Mouse (Mus musculus): ENCODE data around the gene Thnsl2. TPM values are rescaled to one million over a fixed set of nuclear protein-coding genes. Genes with fewer than 3 reads are reported as not detected.
A peak's percentile ranks its signal among the peaks of the same experiment; 100 is the strongest.

Thnsl2 gene
- polyA plus RNA-seq (2015; fragmentation: Nextera tagmentation; extraction: Ambion mirVana): 12.6 and 14.9 TPM in 2 replicates

DNA sequence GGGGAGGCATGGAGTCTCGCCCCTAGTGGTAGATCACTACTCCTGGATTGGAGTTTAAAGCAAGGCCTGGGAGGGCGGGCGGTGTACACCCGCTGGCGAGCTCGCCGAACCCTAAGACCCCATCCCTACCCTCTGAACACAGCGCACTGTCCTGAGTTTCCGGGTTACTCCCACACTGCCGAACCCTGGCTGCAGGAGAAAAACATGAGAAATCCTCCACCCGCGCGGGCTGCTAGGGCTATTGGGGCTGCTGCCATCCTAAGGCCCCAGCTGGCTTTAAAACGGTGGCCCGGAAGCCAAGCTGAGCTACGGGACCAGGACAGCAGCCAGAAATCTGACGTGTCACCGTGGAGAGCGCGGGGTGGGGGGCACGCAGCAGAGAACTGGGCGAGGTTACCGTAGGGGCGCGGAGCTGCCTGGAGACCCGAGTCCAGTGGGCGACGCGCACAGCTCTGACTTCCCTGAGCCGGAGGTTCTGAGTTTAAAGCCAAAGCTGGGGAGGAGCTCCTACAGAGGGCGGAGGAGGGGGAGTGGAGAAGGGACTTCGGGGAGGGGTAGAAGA, at the start of gene Thnsl2:
Thnsl2 (minus strand) TSS at position 546 of the 562 bp plus-strand sequence.
- no peaks in the 10 kb centered on the region for H3K36me3 ChIP-seq
- peak within 1 kb of the TSS; percentile 60 for H3K27ac ChIP-seq
- H3K4me2 ChIP-seq: peak within 1 kb of the TSS; percentile 89
- peak within 1 kb of the TSS; percentile 33; the same call in 1 of the 2 replicates for H3K9ac ChIP-seq
- H3K9me3 ChIP-seq: no peaks in the 10 kb centered on the region
- H3K4me3 ChIP-seq (replicated peaks): peak within 1 kb of the TSS; percentile 53
- no peaks in the 10 kb centered on the region for H3K27me3 ChIP-seq (replicated peaks)
- WGBS: under 1% methylated on average over 32 of the region's 32 CpGs
- ATAC-seq (ENCODE audit: insufficient read depth, low FRiP score, low read depth): peak; percentile 83
- no peaks in the 10 kb centered on the region for H3K4me1 ChIP-seq

- Histone ChIP-seq H3K27ac (no peak overlapping the region), H3K4me2 (no peak overlapping the region), H3K27me3 (replicated peaks) (no peaks in the 10 kb centered on the region), H3K9me3 (no peaks in the 10 kb centered on the region), H3K9ac (no peak overlapping the region), H3K4me1 (no peaks in the 10 kb centered on the region), H3K4me3 (replicated peaks) (no peak overlapping the region), H3K36me3 (no peaks in the 10 kb centered on the region)
- 85% methylated on average over 6 of the region's 6 CpGs for WGBS
- ATAC-seq (ENCODE audit: insufficient read depth, low FRiP score, low read depth): no peak
These were observed 49.0 kb upstream of the Thnsl2 start for GRCm38 (mm10) chr6:71193151-71193740.

DNA sequence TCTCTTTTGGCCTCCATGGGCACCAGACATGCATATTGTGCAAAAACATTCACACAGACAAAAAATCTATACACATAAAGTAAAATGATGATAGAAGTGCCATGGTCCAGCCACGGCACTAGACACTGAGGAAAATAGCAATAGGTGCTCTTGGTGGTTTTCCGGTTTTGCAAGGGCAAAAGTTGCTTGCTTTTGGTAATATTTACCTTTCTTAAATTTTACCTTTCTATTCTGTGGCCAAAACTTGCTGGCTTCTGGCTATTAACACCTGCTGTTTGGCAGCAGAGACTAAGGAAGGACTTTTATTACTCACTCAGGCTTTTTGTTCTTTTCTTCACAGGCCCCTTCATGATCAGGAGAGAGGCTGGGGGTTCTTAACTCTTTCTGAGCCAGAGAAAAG, 46.3 kb upstream of the Thnsl2 start:
- ATAC-seq (ENCODE audit: insufficient read depth, low FRiP score, low read depth): no peak
- 86% methylated on average over 2 of the region's 2 CpGs for WGBS

GRCm38 (mm10) chr6:71189578-71189977, 45.3 kb upstream of the Thnsl2 start:
- Histone ChIP-seq H3K36me3 (no peaks in the 10 kb centered on the region), H3K4me2 (no peak overlapping the region), H3K9ac (no peak overlapping the region), H3K9me3 (no peaks in the 10 kb centered on the region), H3K4me3 (replicated peaks) (no peak overlapping the region), H3K27ac (no peak overlapping the region), H3K4me1 (no peaks in the 10 kb centered on the region), H3K27me3 (replicated peaks) (no peaks in the 10 kb centered on the region)
- WGBS: 59% methylated on average over 1 of the region's 1 CpGs
- no peak for ATAC-seq (ENCODE audit: insufficient read depth, low FRiP score, low read depth)

More for the DNA sequence above, 46.3 kb upstream of the Thnsl2 start:
- Histone ChIP-seq H3K36me3 (no peaks in the 10 kb centered on the region), H3K4me2 (no peak overlapping the region), H3K4me1 (no peaks in the 10 kb centered on the region), H3K9me3 (no peaks in the 10 kb centered on the region), H3K4me3 (replicated peaks) (no peak overlapping the region), H3K9ac (no peak overlapping the region), H3K27ac (no peak overlapping the region), H3K27me3 (replicated peaks) (no peaks in the 10 kb centered on the region)

GRCm38 (mm10) chr6:71184941-71185604, 40.8 kb upstream of the Thnsl2 start:
- no peaks in the 10 kb centered on the region for H3K4me1 ChIP-seq
- H3K9me3 ChIP-seq: no peaks in the 10 kb centered on the region
- no peak overlapping the region for H3K9ac ChIP-seq
- ATAC-seq (ENCODE audit: insufficient read depth, low FRiP score, low read depth): no peak
- 68% methylated on average over 7 of the region's 7 CpGs for WGBS
- H3K4me3 ChIP-seq (replicated peaks): no peak overlapping the region
- no peak overlapping the region for H3K27ac ChIP-seq
- no peaks in the 10 kb centered on the region for H3K27me3 ChIP-seq (replicated peaks)
- H3K36me3 ChIP-seq: no peaks in the 10 kb centered on the region
- no peak overlapping the region for H3K4me2 ChIP-seq

DNA sequence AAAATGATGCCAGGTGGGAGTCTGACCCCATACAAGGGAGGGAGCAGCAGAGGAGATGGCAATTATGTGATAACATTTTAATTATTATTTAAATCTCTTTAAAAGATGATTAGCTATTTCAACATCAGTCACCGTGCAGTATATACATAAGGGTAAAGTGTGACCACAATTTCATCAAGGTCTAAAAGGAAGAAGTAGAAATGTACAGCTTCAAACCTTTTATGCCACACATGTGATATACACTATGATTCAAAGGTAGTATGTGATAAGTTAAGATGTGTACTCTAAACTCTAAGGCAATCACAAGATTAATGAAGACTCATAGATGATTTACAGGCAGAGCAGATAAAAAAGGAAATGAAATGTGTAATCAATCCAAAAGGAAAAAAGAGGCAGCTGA, 36.4 kb upstream of the Thnsl2 start:
- WGBS: 80% methylated on average over 1 of the region's 1 CpGs
- Histone ChIP-seq H3K9ac (no peak overlapping the region), H3K4me3 (replicated peaks) (no peak overlapping the region), H3K4me1 (no peaks in the 10 kb centered on the region), H3K9me3 (no peaks in the 10 kb centered on the region), H3K27me3 (replicated peaks) (no peaks in the 10 kb centered on the region), H3K4me2 (no peak overlapping the region), H3K36me3 (no peaks in the 10 kb centered on the region), H3K27ac (no peak overlapping the region)
- no peak for ATAC-seq (ENCODE audit: insufficient read depth, low FRiP score, low read depth)

DNA sequence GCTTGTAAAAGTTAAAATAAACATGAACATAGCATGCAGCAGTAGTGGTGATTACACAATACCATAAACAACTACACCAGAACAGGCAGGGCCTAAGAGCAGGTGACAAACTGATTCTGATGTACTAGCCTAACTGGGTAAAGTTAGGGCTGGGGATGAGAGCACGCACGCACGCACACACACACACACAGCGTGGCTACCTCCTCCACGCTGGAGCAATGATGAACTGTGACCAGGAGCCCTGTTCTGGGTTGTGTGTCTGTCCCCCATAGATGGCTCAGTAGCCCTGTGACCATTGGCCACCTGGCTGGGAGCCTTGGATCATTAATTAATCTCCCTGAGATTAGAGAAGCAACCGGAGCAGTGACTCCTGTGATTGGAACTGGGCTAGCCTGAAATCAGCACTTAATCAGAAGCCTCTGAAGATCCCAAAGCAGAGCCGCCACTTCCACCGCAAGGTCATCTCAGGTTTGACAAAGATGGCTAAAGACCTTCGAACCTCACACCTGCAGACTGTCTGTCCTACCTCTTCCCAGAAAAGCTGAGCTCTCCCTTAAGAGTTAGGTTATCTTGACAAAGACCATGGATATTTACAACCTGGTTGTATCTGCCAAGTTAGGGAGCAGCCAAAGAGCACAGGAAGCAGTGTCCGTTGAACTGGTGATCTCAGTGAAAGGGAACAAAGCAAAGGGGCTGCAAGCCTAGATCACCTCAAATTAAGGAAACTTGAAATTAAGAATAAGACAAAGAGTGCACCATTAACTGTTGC, 28.8 kb upstream of the Thnsl2 start:
- 76% methylated on average over 10 of the region's 10 CpGs for WGBS

GRCm38 (mm10) chr6:71166551-71167169, 22.4 kb upstream of the Thnsl2 start:
- Histone ChIP-seq H3K9ac (no peak overlapping the region), H3K4me3 (replicated peaks) (no peak overlapping the region), H3K9me3 (no peaks in the 10 kb centered on the region), H3K27me3 (replicated peaks) (no peaks in the 10 kb centered on the region), H3K4me2 (no peak overlapping the region), H3K36me3 (no peaks in the 10 kb centered on the region), H3K27ac (no peak overlapping the region), H3K4me1 (no peaks in the 10 kb centered on the region)
- WGBS: 33% methylated on average over 6 of the region's 6 CpGs
- ATAC-seq (ENCODE audit: insufficient read depth, low FRiP score, low read depth): no peak; the same call in 1 of the 2 replicates

More for the DNA sequence above, 28.8 kb upstream of the Thnsl2 start:
- ATAC-seq (ENCODE audit: insufficient read depth, low FRiP score, low read depth): no peak
- H3K36me3 ChIP-seq: no peaks in the 10 kb centered on the region
- H3K4me2 ChIP-seq: no peak overlapping the region
- no peaks in the 10 kb centered on the region for H3K27me3 ChIP-seq (replicated peaks)
- H3K9me3 ChIP-seq: no peaks in the 10 kb centered on the region
- H3K27ac ChIP-seq: no peak overlapping the region
- no peak overlapping the region for H3K4me3 ChIP-seq (replicated peaks)
- H3K9ac ChIP-seq: no peak overlapping the region
- no peaks in the 10 kb centered on the region for H3K4me1 ChIP-seq

DNA sequence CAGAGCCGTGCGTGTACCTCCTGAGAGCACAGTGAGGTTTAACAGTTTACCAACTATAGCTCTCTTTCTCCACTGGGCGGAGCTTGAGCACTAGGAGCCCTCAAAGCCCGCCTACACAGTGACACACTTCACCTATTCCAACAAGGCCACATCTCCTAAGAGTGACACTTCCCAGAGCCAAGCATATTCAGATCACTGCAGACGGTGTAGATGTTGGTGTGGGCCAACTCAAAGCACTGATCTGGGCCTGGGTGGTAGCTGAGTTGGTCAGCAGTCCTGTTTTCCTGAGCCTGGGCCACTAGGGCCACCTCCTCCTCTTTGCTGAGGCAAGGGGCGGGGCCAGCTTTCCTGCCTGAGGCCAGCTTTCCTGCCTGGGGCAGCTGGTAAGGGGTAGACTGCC, 20.2 kb upstream of the Thnsl2 start:
- no peaks in the 10 kb centered on the region for H3K9me3 ChIP-seq
- H3K4me2 ChIP-seq: no peak overlapping the region
- ATAC-seq (ENCODE audit: insufficient read depth, low FRiP score, low read depth): peak; percentile 50; the same call in 1 of the 2 replicates
- no peak overlapping the region for H3K4me3 ChIP-seq (replicated peaks)
- WGBS: 28% methylated on average over 6 of the region's 6 CpGs
- H3K9ac ChIP-seq: no peak overlapping the region
- H3K36me3 ChIP-seq: no peaks in the 10 kb centered on the region
- H3K27ac ChIP-seq: no peak overlapping the region
- no peaks in the 10 kb centered on the region for H3K4me1 ChIP-seq
- no peaks in the 10 kb centered on the region for H3K27me3 ChIP-seq (replicated peaks)

DNA sequence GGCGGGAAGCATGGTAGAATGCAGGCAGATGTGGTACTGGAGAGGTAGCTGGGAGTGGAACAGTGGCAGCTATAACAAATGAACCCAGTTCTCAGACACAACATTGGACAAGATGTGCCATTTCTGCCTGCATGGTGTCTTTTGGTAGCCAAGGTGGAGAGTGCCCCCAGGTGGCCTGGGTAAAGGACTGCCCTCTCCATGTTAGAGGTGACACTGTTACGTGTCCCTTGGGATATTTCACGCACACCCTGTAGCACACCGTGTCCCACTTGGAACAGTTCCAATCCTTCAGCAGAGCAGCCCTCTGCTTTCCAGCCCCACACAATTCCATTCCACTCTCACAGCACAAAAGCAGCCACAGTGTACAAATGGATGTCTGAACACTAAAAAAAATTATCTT, 18.0 kb upstream of the Thnsl2 start:
- Histone ChIP-seq H3K4me1 (no peaks in the 10 kb centered on the region), H3K36me3 (no peaks in the 10 kb centered on the region), H3K4me3 (replicated peaks) (no peak overlapping the region), H3K27me3 (replicated peaks) (no peaks in the 10 kb centered on the region), H3K4me2 (no peak overlapping the region), H3K9me3 (no peaks in the 10 kb centered on the region), H3K9ac (no peak overlapping the region), H3K27ac (no peak overlapping the region)
- WGBS: 59% methylated on average over 4 of the region's 4 CpGs
- no peak for ATAC-seq (ENCODE audit: insufficient read depth, low FRiP score, low read depth)

DNA sequence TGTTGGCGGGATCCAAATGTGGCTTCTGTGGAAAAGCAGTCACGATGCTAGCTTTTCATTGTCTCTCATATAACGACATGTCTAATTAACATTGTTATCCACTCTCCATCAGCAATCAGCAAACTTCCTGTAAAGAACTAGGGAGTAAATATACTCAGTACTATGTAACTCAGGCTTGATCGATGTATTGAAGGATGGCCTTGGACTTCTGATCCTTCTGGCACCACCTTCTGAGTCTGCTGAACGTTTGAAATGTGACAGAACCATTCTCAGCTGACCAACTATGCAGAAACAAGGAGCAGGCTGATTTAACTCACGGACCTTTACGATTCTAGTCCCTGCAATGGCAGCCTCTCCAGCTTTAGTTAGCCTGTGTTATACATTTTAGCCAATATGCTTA, 17.1 kb upstream of the Thnsl2 start:
- Histone ChIP-seq H3K9ac (no peak overlapping the region), H3K27me3 (replicated peaks) (no peaks in the 10 kb centered on the region), H3K4me3 (replicated peaks) (no peak overlapping the region), H3K36me3 (no peaks in the 10 kb centered on the region), H3K9me3 (no peaks in the 10 kb centered on the region), H3K27ac (no peak overlapping the region), H3K4me2 (no peak overlapping the region), H3K4me1 (no peaks in the 10 kb centered on the region)
- 70% methylated on average over 7 of the region's 7 CpGs for WGBS
- no peak for ATAC-seq (ENCODE audit: insufficient read depth, low FRiP score, low read depth)

Measured in stomach, embryonic 15.5 days (tissue).